Mouse (Mus musculus) erythroblast, embryonic 14.5 days (primary cell): ENCODE measurements around the gene Psmd8. TPM values are rescaled to one million over a fixed set of nuclear protein-coding genes. Genes with fewer than 3 reads are reported as not detected.

Source experiments
- H3K27me3 ChIP-seq: 2 replicates; pipeline ENCODE4 v1.6.1; 2012; ENCODE audit warnings: inconsistent platforms; ENCODE audit not compliant: control insufficient read depth
- H3K36me3 ChIP-seq: 2 replicates; pipeline ENCODE4 v1.6.1; 2012; ENCODE audit warnings: mild to moderate bottlenecking, inconsistent platforms; ENCODE audit not compliant: control insufficient read depth
- H3K4me1 ChIP-seq: 2 replicates; pipeline ENCODE4 v1.6.1; 2012; ENCODE audit warnings: inconsistent platforms; ENCODE audit not compliant: control insufficient read depth
- H3K4me3 ChIP-seq: replicated peaks from 2 replicates; pipeline ENCODE3; 2012; ENCODE audit warnings: moderate library complexity, mild to moderate bottlenecking, inconsistent platforms
- H3K9me3 ChIP-seq: 2 replicates; pipeline ENCODE4 v1.6.1; 2012; ENCODE audit warnings: low read length, inconsistent platforms, mixed read lengths; ENCODE audit not compliant: control insufficient read depth
- GATA1 ChIP-seq: IDR thresholded peaks from 2 replicates; pipeline ENCODE4 v1.6.1; 2012; ENCODE audit warnings: low read length, inconsistent platforms, mixed read lengths
- TAL1 ChIP-seq: IDR thresholded peaks from 3 replicates; pipeline ENCODE4 v1.6.1; 2012; ENCODE audit warnings: low read length, inconsistent platforms, mixed read lengths
- polyA plus RNA-seq: library from polyadenylated mRNA; stranded (reverse); fragments of >175 nt; gene quantifications from 2 replicates; pipeline ENCODE4 v1.2.3, GENCODE M21; 2012

Gene Psmd8
- polyA plus RNA-seq, 1 experiment = 15.7 TPM

- H3K4me3 ChIP-seq = no peak overlapping the region
- no peak for TF ChIP-seq TAL1
- TF ChIP-seq GATA1 = no peak
- no peaks in the 10 kb centered on the region for H3K9me3 ChIP-seq
- peaks cover 3% of the 10 kb centered on the region; the same call in 1 of the 2 replicates for H3K27me3 ChIP-seq
- H3K36me3 ChIP-seq = no peaks in the 10 kb centered on the region
- peaks cover 22% of the 10 kb centered on the region for H3K4me1 ChIP-seq
Observed at GRCm38 (mm10) chr7:29126173-29126915, 54.2 kb downstream of the Psmd8 start.

- Histone ChIP-seq H3K4me3 (peak within 1 kb of the TSS; percentile 17), H3K27me3 (peaks cover 3% of the 10 kb centered on the region; the same call in 1 of the 2 replicates), H3K4me1 (peaks cover 22% of the 10 kb centered on the region)
Observed at GRCm38 (mm10) chr7:29124970-29125369, 55.5 kb downstream of the Psmd8 start, which contains the start of gene Ryr1. Gene Ryr1 (minus strand): TSS chr7:29125179.

More at GRCm38 (mm10) chr7:29124970-29125369, 55.5 kb downstream of the Psmd8 start, which contains the start of gene Ryr1:
- Histone ChIP-seq H3K9me3 (no peaks in the 10 kb centered on the region), H3K36me3 (no peaks in the 10 kb centered on the region)
- no peak for TF ChIP-seq TAL1
- TF ChIP-seq GATA1 = no peak

Other genes starting within 250 kb of the Psmd8 start
- gene Actn4, start 218.4 kb downstream of the Psmd8 start, polyA plus RNA-seq = 86.9 and 109 TPM in 2 replicates
- 17.8 and 48.0 TPM in 2 replicates for gene Eif3k, start 198.8 kb downstream of the Psmd8 start, polyA plus RNA-seq
- gene Map4k1, start 198.7 kb downstream of the Psmd8 start, polyA plus RNA-seq = 8.4 and 11.7 TPM in 2 replicates
- under 0.01 TPM in 1 of 2 replicates, not detected in the other for gene Ryr1, start 55.5 kb downstream of the Psmd8 start, polyA plus RNA-seq
- gene Rasgrp4, start 45.9 kb downstream of the Psmd8 start, polyA plus RNA-seq = 0.03 TPM in 1 of 2 replicates, not detected in the other
- gene Fam98c, start 24.5 kb downstream of the Psmd8 start, polyA plus RNA-seq = 1.1 TPM in 2 replicates
- 0.07 TPM in 1 of 2 replicates, not detected in the other for gene Ggn, start 10.5 kb downstream of the Psmd8 start, polyA plus RNA-seq
- gene Spred3, start 10.3 kb downstream of the Psmd8 start, polyA plus RNA-seq = 0.03 and 0.04 TPM in 2 replicates
- not detected in 2 replicates for gene Catsperg1, start 33.3 kb upstream of the Psmd8 start, polyA plus RNA-seq
- gene Kcnk6, start 51.8 kb upstream of the Psmd8 start, polyA plus RNA-seq = 0.08 TPM in 1 of 2 replicates, not detected in the other
- 6.4 and 6.9 TPM in 2 replicates for gene Yif1b, start 57.6 kb upstream of the Psmd8 start, polyA plus RNA-seq
- 0.19 TPM in 1 of 2 replicates, not detected in the other for gene 2200002D01Rik, start 67.8 kb upstream of the Psmd8 start, polyA plus RNA-seq
- gene Spint2, start 101.2 kb upstream of the Psmd8 start, polyA plus RNA-seq = 0.50 and 0.57 TPM in 2 replicates
- gene Ppp1r14a, start 108.6 kb upstream of the Psmd8 start, polyA plus RNA-seq = 0.07 TPM in 1 of 2 replicates, not detected in the other
- gene Dpf1, start 123.2 kb upstream of the Psmd8 start, polyA plus RNA-seq = 0.06 and 0.13 TPM in 2 replicates